Mouse (Mus musculus) testis, adult 2 months (tissue): ENCODE measurements around the gene Gm609. TPM values are rescaled to one million over a fixed set of nuclear protein-coding genes. Genes with fewer than 3 reads are reported as not detected.

Experiments
- H3K27ac ChIP-seq: fragments of 200-500 bp; 2 replicates; pipeline ENCODE4 v1.5.1; 2012; ENCODE audit warnings: low read depth, low read length; ENCODE audit not compliant: control insufficient read depth, insufficient read depth
- H3K27me3 ChIP-seq: fragments of 200-500 bp; 2 replicates; pipeline ENCODE4 v1.6.1; 2012; ENCODE audit warnings: mild to moderate bottlenecking, low read length, moderate library complexity; ENCODE audit not compliant: control insufficient read depth, insufficient read depth
- H3K36me3 ChIP-seq: fragments of 200-500 bp; 2 replicates; pipeline ENCODE4 v1.6.1; 2012; ENCODE audit warnings: mild to moderate bottlenecking, low read length; ENCODE audit not compliant: control insufficient read depth, insufficient read depth
- H3K4me1 ChIP-seq: fragments of 200-500 bp; 2 replicates; pipeline ENCODE4 v1.6.1; 2012; ENCODE audit warnings: low read length; ENCODE audit not compliant: control insufficient read depth, insufficient read depth
- H3K4me3 ChIP-seq: fragments of 200-500 bp; 2 replicates; pipeline ENCODE4 v1.5.1; 2012; ENCODE audit warnings: low read depth, mild to moderate bottlenecking, low read length, moderate library complexity, mixed read lengths; ENCODE audit not compliant: control insufficient read depth
- CTCF ChIP-seq: fragments of 200-500 bp; IDR thresholded peaks from 2 replicates; pipeline ENCODE4 v1.5.1; 2012; ENCODE audit warnings: low read depth, mild to moderate bottlenecking, inconsistent platforms, low read length, moderate library complexity; ENCODE audit not compliant: control insufficient read depth, insufficient read depth, insufficient replicate concordance
- POLR2A ChIP-seq: fragments of 200-500 bp; IDR thresholded peaks from 2 replicates; pipeline ENCODE4 v1.6.1; 2012; ENCODE audit warnings: low read depth, mild to moderate bottlenecking, inconsistent platforms, low read length, moderate library complexity; ENCODE audit not compliant: control insufficient read depth
- polyA plus RNA-seq: library from polyadenylated mRNA; depleted of rRNA; stranded (reverse); fragments of >200 nt; gene quantifications from 2 replicates; pipeline ENCODE4 v1.2.3, GENCODE M21; 2012

Gene Gm609
- polyA plus RNA-seq, 1 experiment: 2.0 TPM

DNA sequence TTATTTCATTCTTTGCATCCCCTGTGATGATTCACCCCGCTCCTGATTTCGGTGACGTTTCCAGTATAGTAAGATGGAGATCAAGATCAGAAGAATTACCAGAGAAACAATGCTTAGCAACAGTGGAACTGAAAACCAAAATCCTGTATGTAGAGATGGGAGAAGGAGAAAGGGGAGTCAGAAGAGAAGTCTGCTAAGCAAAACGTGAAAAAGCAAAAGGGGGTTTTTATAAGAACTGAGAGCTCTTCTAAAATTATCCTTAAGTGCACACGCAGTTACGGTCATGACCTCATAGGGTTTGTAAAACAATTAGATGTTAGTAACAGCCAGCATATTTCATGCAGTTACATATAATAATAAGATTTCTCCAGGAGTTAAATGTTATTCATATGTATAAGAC lies 100.5 kb downstream of the Gm609 start:
- Histone ChIP-seq H3K36me3 (no peaks in the 10 kb centered on the region), H3K27me3 (no peaks in the 10 kb centered on the region), H3K4me1 (no peaks in the 10 kb centered on the region), H3K4me3 (no peak overlapping the region), H3K27ac (no peak overlapping the region)
- no peak for TF ChIP-seq CTCF
- TF ChIP-seq POLR2A: no peak

DNA sequence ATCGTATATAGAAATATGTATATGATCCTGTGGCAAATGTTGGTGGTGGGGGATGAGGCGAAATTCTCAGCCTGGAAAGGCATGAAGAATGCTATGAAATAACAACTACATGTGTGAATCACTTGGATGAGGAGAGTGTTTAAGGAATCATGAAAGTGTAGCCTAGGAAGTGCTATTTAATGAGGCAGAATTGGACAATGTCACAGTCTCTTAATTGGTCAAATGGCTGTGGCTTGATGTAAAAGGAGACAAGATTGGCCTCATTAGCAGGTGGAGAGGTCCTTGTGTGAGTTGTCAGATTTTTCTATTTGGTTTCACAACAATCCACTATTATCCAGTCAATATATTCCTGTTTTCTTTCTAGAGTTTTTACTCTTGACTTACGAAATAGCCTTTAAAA lies 101.1 kb downstream of the Gm609 start:
- Histone ChIP-seq H3K4me3 (no peak overlapping the region), H3K36me3 (no peaks in the 10 kb centered on the region), H3K27me3 (no peaks in the 10 kb centered on the region), H3K4me1 (no peaks in the 10 kb centered on the region), H3K27ac (no peak overlapping the region)
- TF ChIP-seq CTCF (no peak), POLR2A (no peak)

DNA sequence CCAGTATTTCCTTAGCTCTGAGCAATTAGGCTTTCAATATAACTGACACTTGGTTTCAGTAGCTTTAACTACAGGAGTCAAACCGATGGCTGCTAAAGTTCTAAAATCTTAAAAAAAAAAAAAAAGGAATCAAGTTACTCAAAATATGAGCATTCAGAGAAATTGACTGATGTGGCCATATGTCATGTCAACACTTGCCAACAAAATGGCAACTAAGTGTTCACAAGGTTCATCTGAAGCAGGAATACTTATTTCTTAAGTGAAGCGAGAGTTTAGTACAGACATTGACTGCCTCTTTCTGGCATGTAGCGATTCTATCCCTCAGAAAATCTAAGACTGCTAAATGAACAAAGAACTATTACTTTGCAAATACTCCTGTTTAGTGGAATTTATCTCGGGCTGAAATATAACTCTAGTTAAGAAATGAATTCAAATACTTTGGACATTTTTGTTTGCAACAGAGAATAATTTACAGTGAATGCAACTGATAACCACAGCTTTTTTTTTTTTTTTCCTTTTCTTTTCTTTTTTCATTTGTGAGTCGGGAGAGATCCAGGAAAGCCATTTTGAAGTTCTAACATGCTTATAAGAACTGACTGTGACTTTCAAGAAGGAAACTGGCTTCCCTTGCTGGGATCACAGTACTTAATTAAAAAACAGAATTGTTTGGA lies 102.3 kb downstream of the Gm609 start:
- no peak overlapping the region for H3K4me3 ChIP-seq
- H3K4me1 ChIP-seq: no peaks in the 10 kb centered on the region
- no peak for TF ChIP-seq CTCF
- TF ChIP-seq POLR2A: no peak
- H3K36me3 ChIP-seq: no peaks in the 10 kb centered on the region
- no peaks in the 10 kb centered on the region for H3K27me3 ChIP-seq
- H3K27ac ChIP-seq: no peak overlapping the region

DNA sequence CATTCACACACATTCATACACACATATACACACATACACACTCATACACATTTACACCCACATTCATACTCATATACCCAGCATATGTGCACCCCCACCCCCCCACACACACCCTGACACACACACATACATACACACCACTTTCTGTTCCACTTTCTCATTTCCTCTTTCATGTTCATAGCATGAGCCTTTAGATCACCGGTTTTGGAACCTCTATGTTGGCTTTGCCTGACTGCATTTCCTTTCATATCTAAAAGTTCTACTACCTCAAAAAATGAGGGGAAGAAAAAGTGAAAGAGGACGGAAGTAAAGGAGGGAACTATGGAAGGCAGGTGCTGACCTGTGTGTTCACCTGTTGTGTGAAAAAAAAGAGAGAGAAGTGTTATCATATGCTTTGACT lies 102.9 kb downstream of the Gm609 start:
- Histone ChIP-seq H3K27ac (no peak overlapping the region), H3K4me3 (no peak overlapping the region), H3K27me3 (no peaks in the 10 kb centered on the region), H3K4me1 (no peaks in the 10 kb centered on the region), H3K36me3 (no peaks in the 10 kb centered on the region)
- no peak for TF ChIP-seq POLR2A
- TF ChIP-seq CTCF: no peak

DNA sequence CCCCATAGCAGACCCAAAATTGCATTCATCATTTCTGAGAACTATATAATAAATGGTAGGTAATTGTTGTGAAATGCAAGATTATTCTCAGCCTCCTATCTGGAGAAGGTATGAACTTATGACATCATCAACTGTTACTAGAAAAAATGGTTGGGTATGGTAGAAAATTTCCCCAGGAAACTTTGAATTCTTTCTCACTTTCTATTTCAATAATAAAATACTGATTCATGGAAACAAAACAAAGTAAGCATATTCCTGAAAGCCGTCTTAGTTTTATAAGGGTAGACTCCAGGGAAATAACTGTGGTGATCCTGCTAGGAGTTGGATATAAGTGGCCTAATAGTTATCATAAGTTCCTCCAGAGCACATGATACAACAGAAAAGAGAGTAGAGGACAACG lies 103.7 kb downstream of the Gm609 start:
- no peak overlapping the region for H3K27ac ChIP-seq
- no peaks in the 10 kb centered on the region for H3K4me1 ChIP-seq
- H3K36me3 ChIP-seq: no peaks in the 10 kb centered on the region
- no peak for TF ChIP-seq CTCF
- TF ChIP-seq POLR2A: no peak
- no peak overlapping the region for H3K4me3 ChIP-seq
- H3K27me3 ChIP-seq: no peaks in the 10 kb centered on the region

DNA sequence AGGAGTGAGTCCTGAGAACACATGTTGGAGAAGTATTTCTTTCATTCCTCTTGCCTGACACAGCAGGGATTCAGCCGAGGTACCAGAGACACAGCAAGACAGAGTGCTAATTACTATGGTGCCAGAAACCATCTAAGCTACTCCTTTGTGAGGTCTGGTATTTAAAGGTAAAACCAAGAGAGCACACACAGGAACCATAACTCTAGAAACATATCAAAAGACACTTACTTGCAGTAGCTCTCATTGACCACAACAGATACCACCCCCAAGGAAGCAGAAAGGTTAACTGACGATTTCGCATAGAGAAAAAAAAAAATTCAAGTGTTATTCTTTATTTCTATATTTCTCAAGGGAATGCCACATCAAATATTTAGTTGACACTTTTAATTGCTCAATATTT lies 111.0 kb downstream of the Gm609 start:
- H3K4me1 ChIP-seq: no peaks in the 10 kb centered on the region
- H3K27me3 ChIP-seq: no peaks in the 10 kb centered on the region
- H3K4me3 ChIP-seq: no peak overlapping the region
- H3K27ac ChIP-seq: no peak overlapping the region
- TF ChIP-seq POLR2A (no peak), CTCF (no peak)
- no peaks in the 10 kb centered on the region for H3K36me3 ChIP-seq

DNA sequence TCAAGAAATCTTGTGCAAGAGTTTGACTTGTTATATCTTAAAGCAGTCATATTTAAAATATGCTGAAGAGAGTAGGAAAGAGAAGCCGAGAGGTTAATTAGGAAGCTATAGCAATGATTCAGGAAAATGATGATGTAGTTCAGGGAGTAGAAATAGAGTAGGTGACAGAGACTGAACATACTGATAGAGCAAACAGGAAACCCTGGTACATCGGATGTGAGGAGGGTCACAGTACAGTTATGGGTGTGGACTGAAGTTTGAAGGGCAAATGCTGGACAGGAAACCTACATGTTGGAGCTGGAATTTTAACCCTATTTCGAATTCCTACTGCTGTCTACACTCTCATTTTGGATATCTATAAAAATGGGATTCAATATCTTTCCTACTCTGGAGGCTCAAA lies 113.8 kb downstream of the Gm609 start:
- Histone ChIP-seq H3K27ac (no peak overlapping the region), H3K4me1 (no peaks in the 10 kb centered on the region), H3K27me3 (no peaks in the 10 kb centered on the region), H3K4me3 (no peak overlapping the region), H3K36me3 (no peaks in the 10 kb centered on the region)
- no peak for TF ChIP-seq CTCF
- TF ChIP-seq POLR2A: no peak

DNA sequence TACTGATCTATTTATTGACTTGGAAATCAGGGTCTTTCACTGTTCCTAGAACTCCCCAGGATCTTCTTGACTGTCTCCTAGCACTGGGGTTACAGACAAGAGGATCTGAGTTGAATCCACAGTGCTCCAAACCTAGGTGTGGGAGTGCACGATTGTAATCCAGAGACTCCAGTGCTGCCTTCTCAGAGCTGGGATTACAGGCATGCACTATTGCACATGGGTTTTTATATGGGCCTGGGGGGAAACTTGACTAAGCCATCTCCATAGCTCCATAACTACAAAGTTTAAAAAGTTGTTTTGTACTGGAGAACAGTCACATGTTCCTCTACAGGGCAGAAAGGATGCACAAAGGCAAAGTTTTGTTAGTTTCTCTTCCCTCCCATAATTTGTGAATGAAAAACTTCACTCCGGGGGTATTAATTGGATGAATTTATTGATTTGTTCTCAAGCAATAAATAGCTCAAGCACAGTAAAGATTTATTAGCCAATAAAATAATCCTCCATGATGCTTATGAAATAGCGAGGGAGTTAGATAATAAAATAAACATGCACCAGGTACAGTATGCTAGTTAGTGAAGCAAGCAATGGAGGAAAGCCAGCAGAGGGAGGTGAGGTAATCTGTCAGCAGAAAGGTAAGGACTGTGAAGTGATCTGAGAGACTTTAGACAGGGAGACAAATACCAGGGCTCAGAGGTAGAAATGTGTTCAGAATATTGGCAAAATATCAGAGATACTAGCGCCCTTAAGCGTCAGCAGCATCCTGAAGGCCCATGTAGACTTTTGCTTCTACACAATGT lies 114.4 kb downstream of the Gm609 start:
- Histone ChIP-seq H3K36me3 (no peaks in the 10 kb centered on the region), H3K27ac (no peak overlapping the region), H3K4me1 (no peaks in the 10 kb centered on the region), H3K4me3 (no peak overlapping the region), H3K27me3 (no peaks in the 10 kb centered on the region)
- no peak for TF ChIP-seq POLR2A
- TF ChIP-seq CTCF: no peak
